Mouse (Mus musculus) activated CD4-positive, CD25-positive, alpha-beta regulatory T cell (primary cell): ENCODE data around the gene Mup7. TPM values are rescaled to one million over a fixed set of nuclear protein-coding genes. Genes with fewer than 3 reads are reported as not detected.

Source experiments
- polyA plus RNA-seq, 2 experiments: library from polyadenylated mRNA; unstranded; fragments of 100-300 nt; shearing (Covaris generic); gene quantifications; one replicate each; pipeline ENCODE4 v1.2.1; 2017

The Mup7 gene
- polyA plus RNA-seq: not detected

GRCm38 (mm10) chr4:60070375-60070774, at the start of gene Mup7:
Gene Mup7 (minus strand): TSS chr4:60070475.

Other genes starting within 250 kb of the Mup7 start
- gene Slc46a2, start 155.4 kb downstream of the Mup7 start, polyA plus RNA-seq: not detected
- not detected for gene Mup4, start 109.8 kb downstream of the Mup7 start, polyA plus RNA-seq
- gene Mup6, start 106.2 kb downstream of the Mup7 start, polyA plus RNA-seq: not detected
- gene Mup2, start 83.8 kb upstream of the Mup7 start, polyA plus RNA-seq: not detected
- gene Mup8, start 152.1 kb upstream of the Mup7 start, polyA plus RNA-seq: not detected